Mouse (Mus musculus) midbrain, embryonic 12.5 days (tissue): ENCODE measurements around the gene Tbc1d10a. TPM values are rescaled to one million over a fixed set of nuclear protein-coding genes. Genes with fewer than 3 reads are reported as not detected.
A peak's percentile ranks its signal among the peaks of the same experiment; 100 is the strongest.
"Not testable (repeated sequence)": the region's sequence is repeated elsewhere in the genome, so short reads cannot be mapped to it uniquely, and the experiment has no call there.

Experiments used
- ATAC-seq: fragments of 200-750 bp; cut with Nextera tagmentation; 2 replicates; pipeline ENCODE4 v1.8.0; 2017; ENCODE audit warnings: low read depth, moderate TSS enrichment, moderate library complexity; ENCODE audit not compliant: low FRiP score
- H3K27ac ChIP-seq: fragments of 300-500 bp; sonication (generic); replicated peaks from 2 replicates; pipeline ENCODE4 v1.5.1; 2016; ENCODE audit warnings: mild to moderate bottlenecking
- H3K27me3 ChIP-seq: fragments of 300-500 bp; sonication (generic); 2 replicates; pipeline ENCODE4 v1.6.1; 2016; ENCODE audit warnings: mild to moderate bottlenecking
- H3K36me3 ChIP-seq: fragments of 300-500 bp; sonication (generic); 2 replicates; pipeline ENCODE4 v1.6.1; 2016
- H3K4me1 ChIP-seq: fragments of 300-500 bp; sonication (generic); 2 replicates; pipeline ENCODE4 v1.6.1; 2016
- H3K4me2 ChIP-seq: fragments of 300-500 bp; sonication (generic); replicated peaks from 2 replicates; pipeline ENCODE4 v1.6.1; 2016; ENCODE audit warnings: mild to moderate bottlenecking, moderate library complexity
- H3K4me3 ChIP-seq: fragments of 300-500 bp; sonication (generic); 2 replicates; pipeline ENCODE4 v1.5.1; 2016; ENCODE audit warnings: mild to moderate bottlenecking
- H3K9ac ChIP-seq: fragments of 300-500 bp; sonication (generic); replicated peaks from 2 replicates; pipeline ENCODE4 v1.6.1; 2016; ENCODE audit warnings: mild to moderate bottlenecking, moderate library complexity
- H3K9me3 ChIP-seq: fragments of 300-500 bp; sonication (generic); 2 replicates; pipeline ENCODE4 v1.6.1; 2016; ENCODE audit warnings: mild to moderate bottlenecking
- WGBS: fragments of 180-500 bp; shearing (Covaris S2); methylation state at CpG from one replicate; pipeline ENCODE4 v1.1.7; 2016; 5-methylcytosine and 5-hydroxymethylcytosine counted together
- polyA plus RNA-seq: library from polyadenylated mRNA; unstranded; fragments of >200 nt; fragmentation: Nextera tagmentation; extraction: Ambion mirVana; gene quantifications from 2 replicates; pipeline ENCODE4 v1.2.1, GENCODE M21; 2016

Gene Tbc1d10a
- polyA plus RNA-seq, 1 experiment from 2014 or later: 28.7 TPM

DNA sequence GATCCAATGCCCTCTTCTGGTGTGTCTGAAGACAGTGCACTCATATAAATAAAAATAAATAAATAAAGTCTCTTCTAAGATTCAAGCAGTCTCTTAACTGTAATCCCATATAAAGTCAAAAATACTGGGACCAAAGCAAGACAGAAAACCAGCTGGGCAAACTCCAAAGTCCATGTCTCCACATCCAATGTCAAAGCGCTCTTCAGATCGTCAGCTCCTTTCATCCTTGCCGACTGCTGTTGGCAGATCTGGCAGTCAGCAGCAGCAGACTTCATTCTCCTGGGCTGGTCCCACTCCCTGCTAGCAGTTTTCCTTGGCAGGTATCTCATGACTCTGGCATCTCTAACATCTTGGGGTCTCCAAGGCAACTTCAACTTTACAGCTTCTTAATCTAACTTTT is 27.9 kb upstream of the Tbc1d10a start:
- H3K27me3 ChIP-seq: no peaks in the 10 kb centered on the region
- no peak overlapping the region for H3K27ac ChIP-seq
- H3K36me3 ChIP-seq: peaks cover 26% of the 10 kb centered on the region
- no peak for ATAC-seq
- no peaks in the 10 kb centered on the region for H3K9me3 ChIP-seq
- WGBS: 95% methylated on average over 3 of the region's 3 CpGs
- peaks cover 29% of the 10 kb centered on the region for H3K4me1 ChIP-seq
- no peak overlapping the region; the same call in 1 of the 2 replicates for H3K9ac ChIP-seq
- no peak overlapping the region for H3K4me2 ChIP-seq
- H3K4me3 ChIP-seq: no peak overlapping the region

DNA sequence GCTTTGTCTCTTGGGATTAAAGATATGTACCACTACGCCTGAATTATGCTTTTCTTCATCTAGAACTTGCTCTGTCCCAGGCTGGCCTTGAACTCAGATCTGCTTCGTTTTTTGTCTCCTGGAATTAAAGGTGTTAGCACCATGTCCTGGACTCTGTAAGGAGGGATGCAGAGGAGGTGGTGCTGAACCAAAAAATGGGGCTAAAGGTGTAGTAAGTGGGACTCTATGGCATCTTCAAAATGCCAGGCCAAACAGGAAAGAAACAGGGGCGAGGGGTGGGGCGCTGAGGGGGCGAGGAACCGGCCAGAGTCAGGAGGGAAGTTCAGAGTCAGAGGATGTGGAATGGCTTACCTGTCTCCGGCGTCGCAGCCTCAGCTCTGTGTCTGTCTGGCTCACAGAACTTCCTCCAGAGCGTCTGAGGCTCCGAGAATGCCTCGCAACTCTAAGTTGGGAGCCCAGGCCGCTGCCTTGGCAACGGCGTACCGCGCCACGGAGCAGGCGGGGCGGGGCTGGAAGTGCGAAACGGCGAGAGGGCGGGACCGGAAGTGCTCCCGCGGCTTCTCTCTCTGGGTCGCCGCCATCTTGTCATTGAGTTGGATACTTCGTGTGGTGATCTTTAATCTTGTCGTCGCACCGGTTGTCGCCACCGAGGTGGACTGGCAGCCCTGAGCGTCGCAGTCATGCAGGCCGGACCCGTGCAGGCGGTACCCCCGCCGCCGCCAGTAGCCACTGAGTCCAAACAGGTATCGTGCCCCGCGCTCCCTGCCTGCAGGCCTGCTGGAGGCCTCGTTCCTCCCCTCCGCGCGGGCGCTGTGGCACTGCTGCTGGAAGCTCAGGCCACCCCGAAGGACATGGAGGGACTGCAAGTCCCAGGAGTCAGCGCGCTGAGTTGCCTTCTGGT is 26.5 kb upstream of the Tbc1d10a start, which contains the start of the genes Ccdc157 and Sf3a1:
Gene Ccdc157 (minus strand): TSS at position 486 of the 901 bp plus-strand sequence.
Gene Sf3a1 (plus strand): TSS at position 543 of the 901 bp plus-strand sequence.
- WGBS: 1% methylated on average over 53 of the region's 54 CpGs
- ATAC-seq: peak; percentile 97
- H3K27me3 ChIP-seq: no peaks in the 10 kb centered on the region
- H3K9ac ChIP-seq: peak within 1 kb of the TSS; percentile 69
- H3K4me3 ChIP-seq: peak within 1 kb of the TSS; percentile 85
- peak within 1 kb of the TSS; percentile 83 for H3K27ac ChIP-seq
- H3K4me2 ChIP-seq: peak within 1 kb of the TSS; percentile 98
- no peaks in the 10 kb centered on the region for H3K9me3 ChIP-seq
- H3K36me3 ChIP-seq: peaks cover 40% of the 10 kb centered on the region
- peaks cover 32% of the 10 kb centered on the region for H3K4me1 ChIP-seq

DNA sequence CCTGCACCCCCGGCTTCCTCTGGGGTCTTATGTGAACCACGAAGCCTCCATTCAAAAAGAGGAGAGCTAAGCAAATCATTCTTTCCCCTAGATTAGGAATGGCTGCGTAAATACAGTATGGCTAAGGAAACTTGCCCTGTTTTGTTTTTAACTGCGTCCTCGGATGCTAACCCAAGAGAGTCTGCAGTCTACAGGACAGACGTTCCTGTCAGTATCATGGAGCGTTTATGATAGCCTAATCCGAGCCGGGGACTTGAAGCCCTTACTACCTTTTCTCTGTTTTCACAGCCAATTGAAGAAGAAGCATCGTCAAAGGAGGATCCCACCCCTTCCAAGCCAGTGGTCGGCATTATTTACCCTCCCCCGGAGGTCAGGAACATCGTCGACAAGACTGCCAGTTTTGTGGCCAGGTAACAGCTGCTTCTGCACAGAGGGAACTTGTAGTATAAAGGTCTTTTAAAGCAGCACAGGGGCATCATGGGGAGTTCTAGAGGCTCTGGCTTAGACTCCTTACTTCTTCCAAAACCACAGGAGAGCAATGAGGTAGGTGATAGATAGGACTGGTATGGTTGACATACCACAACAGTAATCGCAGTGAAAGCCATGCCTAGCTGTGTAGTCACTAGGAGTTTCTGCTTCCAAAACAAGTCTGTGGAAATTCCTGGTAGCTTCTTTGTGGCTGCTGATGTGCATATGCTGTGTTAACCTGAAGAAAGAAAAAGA is 25.7 kb upstream of the Tbc1d10a start:
- H3K4me3 ChIP-seq: peak overlapping the region; percentile 85
- H3K4me1 ChIP-seq: peaks cover 32% of the 10 kb centered on the region
- peaks cover 49% of the 10 kb centered on the region for H3K36me3 ChIP-seq
- no peaks in the 10 kb centered on the region for H3K27me3 ChIP-seq
- peak overlapping the region; percentile 83 for H3K27ac ChIP-seq
- peak overlapping the region; percentile 98 for H3K4me2 ChIP-seq
- WGBS: 11% methylated on average over 15 of the region's 15 CpGs
- ATAC-seq: no peak
- H3K9ac ChIP-seq: peak overlapping the region; percentile 69
- H3K9me3 ChIP-seq: no peaks in the 10 kb centered on the region

DNA sequence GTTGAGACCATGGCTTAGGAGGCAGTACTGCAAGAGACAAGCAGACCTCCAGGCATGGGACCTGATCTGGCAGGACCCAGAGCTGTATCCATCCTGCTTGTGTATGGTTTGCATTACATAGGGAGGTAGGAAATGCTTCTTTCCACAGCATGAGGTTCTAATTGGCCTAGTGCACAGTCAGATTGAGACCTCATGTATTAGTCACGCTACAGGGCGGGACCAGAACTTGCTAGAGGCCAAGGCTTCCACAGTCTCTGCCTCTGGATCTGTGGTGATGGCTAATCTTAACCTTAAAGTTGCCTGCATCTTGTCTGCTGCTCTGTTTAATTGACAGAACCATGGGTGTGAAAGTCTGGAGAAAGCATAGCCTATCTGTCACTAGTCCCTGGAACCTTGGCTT is 21.9 kb upstream of the Tbc1d10a start:
- no peak for ATAC-seq
- Histone ChIP-seq H3K4me1 (peaks cover 23% of the 10 kb centered on the region), H3K9ac (no peak overlapping the region), H3K36me3 (peaks cover 87% of the 10 kb centered on the region), H3K27ac (no peak overlapping the region), H3K9me3 (no peaks in the 10 kb centered on the region), H3K27me3 (no peaks in the 10 kb centered on the region), H3K4me3 (no peak overlapping the region), H3K4me2 (no peak overlapping the region)
- WGBS: 85% methylated on average over 2 of the region's 2 CpGs

DNA sequence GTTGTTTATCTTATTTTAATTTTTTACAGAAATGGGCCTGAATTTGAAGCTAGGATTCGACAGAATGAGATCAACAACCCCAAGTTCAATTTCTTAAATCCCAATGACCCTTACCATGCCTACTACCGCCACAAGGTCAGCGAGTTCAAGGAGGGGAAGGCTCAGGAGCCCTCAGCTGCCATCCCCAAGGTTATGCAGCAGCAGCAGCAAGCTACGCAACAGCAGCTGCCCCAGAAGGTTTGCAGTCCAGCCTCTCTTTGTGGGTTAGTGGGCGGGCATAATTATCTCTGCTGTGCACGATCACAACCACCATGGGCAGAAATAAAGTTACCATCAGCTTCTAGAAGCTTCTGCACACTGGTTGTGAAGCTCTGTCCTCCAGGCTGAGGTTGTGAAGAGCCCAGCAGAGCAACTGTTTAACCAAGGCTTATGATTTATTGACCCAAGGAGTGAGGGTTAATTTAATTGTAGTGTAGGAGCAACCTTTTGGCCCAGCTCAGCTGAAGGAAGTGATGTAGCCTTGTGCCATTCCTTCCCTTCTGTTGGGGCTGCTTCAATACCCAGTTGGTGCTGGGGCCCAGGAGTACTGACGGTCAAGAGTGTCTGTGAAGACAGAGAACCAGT is 20.0 kb upstream of the Tbc1d10a start:
- 89% methylated on average over 7 of the region's 7 CpGs for WGBS
- Histone ChIP-seq H3K4me2 (no peak overlapping the region), H3K27ac (no peak overlapping the region), H3K9ac (no peak overlapping the region), H3K27me3 (no peaks in the 10 kb centered on the region), H3K36me3 (peaks cover 100% of the 10 kb centered on the region), H3K4me3 (no peak overlapping the region), H3K9me3 (no peaks in the 10 kb centered on the region), H3K4me1 (peaks cover 15% of the 10 kb centered on the region)
- no peak for ATAC-seq

DNA sequence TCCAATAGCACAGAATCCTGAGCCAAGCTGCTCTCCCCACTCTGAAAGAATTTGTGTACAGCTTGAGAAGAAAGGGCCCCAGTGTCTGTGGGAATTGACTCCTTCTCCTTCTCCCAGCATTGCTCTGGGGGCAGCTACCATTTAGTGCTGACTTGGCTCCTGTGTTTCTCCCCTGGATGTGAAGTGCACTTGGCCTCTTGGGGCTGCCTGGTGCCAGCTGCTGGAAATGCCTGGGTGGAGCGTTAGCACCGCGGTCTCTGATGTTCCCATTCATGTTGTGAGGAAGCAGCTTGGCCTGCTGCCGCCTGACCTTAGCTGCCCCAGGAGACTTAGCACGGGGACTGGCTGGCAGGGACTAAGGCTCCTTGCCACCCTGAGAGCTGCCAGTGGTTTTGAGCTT is 12.0 kb upstream of the Tbc1d10a start:
- WGBS: 88% methylated on average over 5 of the region's 5 CpGs
- no peaks in the 10 kb centered on the region for H3K27me3 ChIP-seq
- no peak overlapping the region for H3K9ac ChIP-seq
- H3K4me2 ChIP-seq: no peak overlapping the region
- no peaks in the 10 kb centered on the region for H3K9me3 ChIP-seq
- peaks cover 99% of the 10 kb centered on the region for H3K36me3 ChIP-seq
- no peak overlapping the region for H3K4me3 ChIP-seq
- H3K4me1 ChIP-seq: no peaks in the 10 kb centered on the region
- no peak for ATAC-seq
- H3K27ac ChIP-seq: no peak overlapping the region

DNA sequence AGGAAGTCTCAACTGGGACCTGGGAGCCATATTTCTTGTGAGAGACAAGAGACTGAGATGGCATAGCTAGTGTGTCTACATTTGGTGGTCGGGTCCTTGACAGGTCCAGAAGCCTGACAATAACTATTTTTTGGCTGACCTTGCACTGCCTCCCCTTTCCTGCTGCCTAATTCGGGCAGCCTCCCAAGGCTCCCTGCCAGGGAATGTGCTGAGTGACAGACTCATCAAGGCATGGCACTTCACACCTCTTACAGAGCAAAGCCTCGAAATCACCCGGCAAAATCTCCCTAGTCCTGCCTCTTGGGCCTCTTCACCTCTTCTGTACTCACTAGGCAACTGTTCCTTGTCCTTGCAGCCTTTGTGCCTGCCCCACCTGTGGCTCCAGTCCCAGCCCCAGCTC is 8.9 kb upstream of the Tbc1d10a start:
- no peak overlapping the region for H3K27ac ChIP-seq
- no peak for ATAC-seq
- 87% methylated on average over 4 of the region's 4 CpGs for WGBS
- no peaks in the 10 kb centered on the region for H3K27me3 ChIP-seq
- no peak overlapping the region for H3K4me2 ChIP-seq
- H3K4me3 ChIP-seq: no peak overlapping the region
- H3K9me3 ChIP-seq: no peaks in the 10 kb centered on the region
- peaks cover 98% of the 10 kb centered on the region for H3K36me3 ChIP-seq
- no peaks in the 10 kb centered on the region for H3K4me1 ChIP-seq
- no peak overlapping the region for H3K9ac ChIP-seq

DNA sequence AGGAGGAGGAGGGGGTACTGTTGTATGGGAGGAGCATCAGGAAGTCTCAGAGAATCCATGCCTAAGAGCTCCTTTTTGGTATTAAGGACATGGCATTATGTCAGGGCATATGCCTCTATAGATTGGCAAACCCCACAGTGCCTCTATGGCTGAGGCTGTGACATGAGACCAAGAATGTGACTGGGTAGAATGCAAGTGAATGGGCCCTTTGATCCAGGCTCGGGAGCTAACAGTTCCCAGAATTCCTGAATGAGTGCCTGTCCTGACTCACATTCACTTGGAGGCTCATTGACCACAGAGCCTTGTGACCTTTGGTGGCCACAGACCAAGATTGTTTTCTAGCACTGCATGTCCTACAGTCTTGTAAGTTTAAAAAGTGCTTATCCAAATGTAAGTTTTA is 4.5 kb upstream of the Tbc1d10a start:
- Histone ChIP-seq H3K4me1 (peaks cover 4% of the 10 kb centered on the region), H3K36me3 (peaks cover 61% of the 10 kb centered on the region), H3K27ac (no peak overlapping the region), H3K27me3 (no peaks in the 10 kb centered on the region), H3K4me2 (no peak overlapping the region), H3K4me3 (no peak overlapping the region), H3K9me3 (no peaks in the 10 kb centered on the region), H3K9ac (no peak overlapping the region)
- 8% methylated on average over 1 of the region's 1 CpGs for WGBS
- no peak for ATAC-seq

DNA sequence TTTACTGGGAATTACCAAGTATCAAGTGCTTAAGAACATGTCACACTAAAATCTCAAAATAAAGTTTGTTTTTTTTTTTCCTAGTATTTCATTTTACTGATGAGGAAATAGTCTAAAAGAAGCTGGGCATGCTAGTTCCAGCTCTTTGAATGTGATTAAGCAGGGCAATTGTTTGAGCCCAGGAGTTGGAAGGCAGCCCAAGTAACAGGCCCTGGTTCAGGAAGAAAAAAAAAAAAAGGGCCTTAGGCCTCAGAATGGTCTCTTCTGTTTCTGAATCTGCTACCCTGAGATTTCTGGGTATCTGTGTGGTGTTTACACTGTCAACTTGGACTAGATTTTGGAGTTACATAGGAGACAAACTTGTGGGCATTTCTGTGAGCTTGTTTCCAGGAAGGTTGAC is 3.1 kb upstream of the Tbc1d10a start:
- no peaks in the 10 kb centered on the region for H3K9me3 ChIP-seq
- no peak overlapping the region for H3K4me2 ChIP-seq
- H3K27ac ChIP-seq: no peak overlapping the region
- peaks cover 46% of the 10 kb centered on the region for H3K36me3 ChIP-seq
- peaks cover 18% of the 10 kb centered on the region for H3K4me1 ChIP-seq
- no peak overlapping the region for H3K4me3 ChIP-seq
- no peaks in the 10 kb centered on the region for H3K27me3 ChIP-seq
- ATAC-seq: no peak
- H3K9ac ChIP-seq: no peak overlapping the region

DNA sequence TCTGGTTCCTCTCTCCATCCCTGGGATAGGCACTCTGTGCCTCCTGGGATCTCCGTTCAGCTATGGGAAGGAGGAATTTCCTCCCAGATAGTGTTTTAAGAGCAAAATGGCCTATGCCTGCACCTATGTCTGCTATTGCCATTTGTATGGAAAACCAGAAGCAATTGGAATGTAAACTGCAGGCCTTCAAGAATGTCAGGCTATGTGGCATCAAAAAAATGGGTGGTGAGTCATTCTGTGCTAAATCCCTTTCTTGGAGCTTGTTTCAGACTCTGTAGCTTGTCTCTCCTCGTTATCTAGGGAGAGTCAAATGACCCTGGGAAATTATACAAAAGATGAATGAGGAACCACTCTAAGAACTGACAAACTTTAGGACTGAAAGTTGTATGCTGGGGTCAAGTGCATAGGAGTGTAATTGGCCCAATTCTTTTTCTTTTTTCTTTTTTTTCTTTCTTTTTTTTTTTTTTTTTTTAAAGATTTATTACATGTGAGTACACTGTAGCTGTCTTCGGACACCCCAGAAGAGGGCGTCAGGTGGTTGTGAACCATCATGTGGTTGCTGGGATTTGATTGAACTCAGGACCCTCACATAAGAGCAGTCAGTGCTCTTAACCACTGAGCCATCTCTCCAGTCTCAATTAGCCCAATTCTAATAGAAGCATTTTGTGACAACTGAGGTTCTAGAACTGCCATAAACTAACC is 2.2 kb upstream of the Tbc1d10a start:
- Histone ChIP-seq H3K4me3 (no peak overlapping the region), H3K27ac (no peak overlapping the region), H3K4me1 (peaks cover 19% of the 10 kb centered on the region), H3K9me3 (no peaks in the 10 kb centered on the region), H3K4me2 (no peak overlapping the region), H3K36me3 (peaks cover 37% of the 10 kb centered on the region), H3K27me3 (no peaks in the 10 kb centered on the region), H3K9ac (no peak overlapping the region)
- no peak for ATAC-seq
- WGBS: 85% methylated on average over 4 of the region's 4 CpGs

DNA sequence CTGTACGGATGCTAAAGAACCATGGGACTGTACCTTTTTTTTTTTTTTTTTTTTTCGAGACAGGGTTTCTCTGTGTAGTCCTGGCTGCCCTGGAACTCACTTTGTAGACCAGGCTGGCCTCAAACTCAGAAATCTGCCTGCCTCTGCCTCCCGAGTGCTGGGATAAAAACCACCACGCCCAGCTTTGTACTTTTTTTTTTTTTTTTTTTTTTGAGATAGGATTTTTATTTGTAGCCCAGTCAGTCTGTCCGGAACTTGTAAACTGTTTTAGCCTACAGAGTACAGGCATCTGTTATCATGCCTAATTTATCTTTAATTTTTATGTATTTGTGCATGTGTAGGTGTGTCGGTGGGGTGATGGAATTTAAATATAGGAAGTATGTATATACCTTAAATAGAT is 1.1 kb upstream of the Tbc1d10a start:
- not testable (repeated sequence) for H3K4me2 ChIP-seq, H3K4me3 ChIP-seq, ATAC-seq, H3K9me3 ChIP-seq, H3K27me3 ChIP-seq, H3K27ac ChIP-seq, H3K9ac ChIP-seq
- Histone ChIP-seq H3K36me3 (peaks cover 26% of the 10 kb centered on the region), H3K4me1 (peaks cover 19% of the 10 kb centered on the region)
- 93% methylated on average over 6 of the region's 6 CpGs for WGBS
